Mouse (Mus musculus) mouse trophoblast stem cell (cell line): ENCODE data around the gene Olfr1350.

Source experiments
- in situ Hi-C, 2 experiments: fragments of 300-500 bp; cut with MseI, MboI; formaldehyde crosslinking; loops; 2 replicates in 1 of 2; 3 replicates in 1 of 2; pipeline ENCODE4 v1.15.1; 2025

Gene Olfr1350

GRCm38 (mm10) chr7:6564541-6564940 lies at the start of gene Olfr1350:
TSS of gene Olfr1350 (plus strand) at chr7:6564841.
- in situ Hi-C loops, result no loop called here

GRCm38 (mm10) chr7:6521666-6522065 lies 43.0 kb upstream of the Olfr1350 start:
- in situ Hi-C loops, result loop anchor here in 1 of 2 experiments (10.0 kb wide), 1 partner anchor 77 kb away; no protein-coding TSS in a partner anchor

DNA sequence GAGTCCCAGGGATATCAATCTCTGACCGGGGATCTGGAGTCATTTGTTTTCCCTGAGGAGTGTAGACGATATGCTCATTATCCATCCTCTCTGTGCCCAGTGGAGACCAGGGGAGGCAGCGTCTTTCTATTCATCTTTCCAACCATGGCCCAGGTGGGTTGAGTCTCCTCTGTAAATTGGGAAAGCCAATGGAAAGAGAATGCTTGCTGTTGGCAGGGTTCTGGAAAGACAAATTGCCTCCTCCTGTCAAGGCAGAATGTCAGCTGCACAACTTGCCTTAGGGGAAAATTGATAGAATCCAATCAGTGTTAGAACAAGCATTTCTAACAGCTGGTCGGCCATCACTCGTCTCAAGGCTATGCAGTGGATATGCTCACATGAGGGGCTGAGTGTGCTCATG lies 41.8 kb upstream of the Olfr1350 start, which contains the start of gene Olfr1349:
Gene Olfr1349 (minus strand): TSS at position 101 of the 400 bp plus-strand sequence.
- in situ Hi-C loops, result loop anchor here in 1 of 2 experiments (10.0 kb wide), 1 partner anchor 78 kb away; no protein-coding TSS in a partner anchor

DNA sequence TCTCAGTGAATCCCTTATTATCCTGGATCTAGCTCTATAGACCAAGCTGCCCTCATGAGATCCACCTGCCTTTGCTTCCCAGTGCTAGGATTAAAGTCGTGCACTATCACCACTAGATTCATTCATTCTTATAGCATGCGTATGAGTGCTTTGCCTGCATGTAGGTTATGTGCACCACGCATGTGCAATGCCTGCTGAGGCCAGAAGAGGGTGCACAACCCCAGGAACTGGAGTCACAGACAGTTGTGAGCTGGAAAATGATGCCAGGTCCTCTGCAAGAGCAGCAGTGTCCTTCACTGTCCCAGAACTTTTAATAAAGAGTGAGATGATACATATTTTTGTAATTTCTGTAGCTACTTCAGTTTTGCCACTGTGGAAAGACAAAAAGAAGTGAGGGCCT lies 39.6 kb upstream of the Olfr1350 start:
- in situ Hi-C loops, result loop anchor here in 1 of 2 experiments (10.0 kb wide), 1 partner anchor 80 kb away; no protein-coding TSS in a partner anchor

DNA sequence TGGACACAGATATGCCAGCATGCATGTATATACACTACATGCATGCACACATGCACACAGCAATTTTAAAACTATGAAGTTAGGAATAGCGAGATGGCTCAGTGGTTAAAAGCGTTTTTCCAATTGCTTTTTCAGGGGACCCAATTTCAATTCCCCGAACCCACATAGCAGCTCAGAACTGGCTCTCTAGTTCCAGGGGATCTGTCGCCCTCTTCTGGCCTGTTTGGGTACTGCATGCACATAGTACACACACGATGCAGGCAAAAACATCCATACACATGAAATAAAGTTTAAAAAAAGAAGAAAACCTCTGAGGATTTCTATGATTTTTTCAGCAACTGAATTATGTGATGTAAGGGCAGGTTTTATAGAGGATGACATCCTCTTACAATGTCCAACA lies 38.5 kb upstream of the Olfr1350 start:
- in situ Hi-C loops, result loop anchor here in 1 of 2 experiments (10.0 kb wide), 1 partner anchor 81 kb away; no protein-coding TSS in a partner anchor

GRCm38 (mm10) chr7:6586096-6586759 lies 21.6 kb downstream of the Olfr1350 start:
- in situ Hi-C loops, result loop anchor here (5.0 to 25.0 kb wide), 4 partner anchors 99 to 351 kb away; partner anchors contain the start of genes Olfr1344 (in 1 of the 2) and Zim1 (in 1 of the 2)

GRCm38 (mm10) chr7:6588766-6589165 lies 24.1 kb downstream of the Olfr1350 start:
- in situ Hi-C loops, result loop anchor here (5.0 to 25.0 kb wide), 4 partner anchors 96 to 349 kb away; partner anchors contain the start of genes Olfr1344 (in 1 of the 2) and Zim1 (in 1 of the 2)

DNA sequence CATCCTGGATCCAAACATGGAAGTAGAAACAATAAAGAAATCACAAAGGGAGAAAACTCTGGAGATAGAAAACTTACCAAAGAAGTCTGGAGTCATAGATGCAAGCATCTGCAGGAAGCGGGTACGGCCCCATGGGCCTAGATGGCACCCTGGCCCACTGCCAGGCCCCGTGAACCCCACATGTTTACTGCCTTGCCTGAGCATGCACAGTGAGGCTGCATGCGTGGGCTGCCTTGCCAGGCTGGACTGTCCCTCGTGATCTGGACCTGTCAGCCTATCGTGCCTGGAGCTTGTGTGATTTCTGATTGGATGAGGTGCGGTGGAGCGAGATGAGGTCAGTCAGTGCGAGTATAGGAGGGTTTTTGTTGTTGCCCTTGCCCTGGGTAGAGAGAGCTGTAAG lies 38.7 kb downstream of the Olfr1350 start:
- in situ Hi-C loops, result no loop called here
